Mouse (Mus musculus) central nervous system, embryonic 14 days (tissue): ENCODE data around the gene Zxdc. TPM values are rescaled to one million over a fixed set of nuclear protein-coding genes. Genes with fewer than 3 reads are reported as not detected.

Source experiments
- polyA plus RNA-seq: library from polyadenylated mRNA; depleted of rRNA; stranded (reverse); fragments of >200 nt; gene quantifications from 2 replicates; pipeline ENCODE4 v1.2.3, GENCODE M21; 2012; rRNA removed

Zxdc gene
- polyA plus RNA-seq: 16.9 and 17.0 TPM in 2 replicates

DNA sequence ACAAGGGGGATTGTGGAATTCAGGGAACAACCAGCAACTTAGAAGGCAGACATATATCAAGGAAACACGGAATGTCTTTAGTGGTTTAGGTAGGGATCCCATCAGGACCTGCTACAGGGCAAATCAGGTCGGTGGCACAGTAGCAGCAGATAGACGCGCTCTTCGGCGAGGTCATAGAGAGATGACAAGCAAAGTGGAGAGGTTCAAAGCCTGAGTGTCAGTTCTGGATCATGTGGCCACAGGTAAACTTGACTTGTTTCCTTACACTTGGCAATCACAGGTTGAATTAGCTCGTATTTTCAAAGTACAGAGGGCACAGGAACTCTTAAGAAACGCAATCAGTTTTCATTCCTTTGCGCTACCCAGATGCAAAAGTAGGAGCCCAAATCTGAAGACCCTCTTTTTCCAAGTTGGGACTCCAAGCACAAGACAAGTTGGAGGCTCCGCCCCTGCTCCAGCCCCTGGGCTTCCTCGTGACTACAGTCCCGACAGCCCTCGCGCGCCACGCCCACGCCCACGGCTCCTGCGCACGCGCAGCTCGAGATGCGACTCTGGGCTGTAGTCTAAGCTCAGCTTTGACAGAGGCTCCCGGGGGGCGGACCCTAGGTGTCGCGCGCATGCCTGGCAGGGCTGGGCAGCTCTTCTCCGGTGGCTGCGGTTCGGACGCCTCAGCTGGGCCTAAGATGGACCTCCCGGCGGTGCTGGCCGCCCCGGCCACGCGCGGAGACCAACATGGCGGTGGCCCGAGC lies at the start of gene Zxdc:
Zxdc (plus strand) TSS at position 517 of the 749 bp plus-strand sequence.

DNA sequence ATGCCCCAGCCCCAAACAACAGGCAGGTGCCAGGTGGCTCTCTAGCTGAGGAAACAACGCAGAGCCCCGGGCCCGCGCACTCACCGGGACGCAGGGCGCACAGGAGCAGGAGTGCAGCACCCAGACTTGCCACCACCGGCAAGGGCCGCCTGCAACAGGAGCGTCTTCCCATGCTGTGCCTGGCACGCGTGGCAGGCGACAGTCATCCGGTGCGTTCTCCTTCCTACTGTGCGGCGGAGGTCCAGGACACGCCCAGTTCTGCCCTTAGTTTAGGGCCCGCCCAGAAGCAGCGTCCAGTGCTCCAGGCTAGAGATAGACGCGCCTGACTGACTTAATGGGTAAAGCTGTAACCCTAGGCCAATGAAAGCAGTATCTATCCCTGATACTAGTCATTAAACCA lies 44.3 kb upstream of the Zxdc start, which contains the start of gene Chst13:
Chst13 (minus strand) TSS at position 195 of the 400 bp plus-strand sequence.

DNA sequence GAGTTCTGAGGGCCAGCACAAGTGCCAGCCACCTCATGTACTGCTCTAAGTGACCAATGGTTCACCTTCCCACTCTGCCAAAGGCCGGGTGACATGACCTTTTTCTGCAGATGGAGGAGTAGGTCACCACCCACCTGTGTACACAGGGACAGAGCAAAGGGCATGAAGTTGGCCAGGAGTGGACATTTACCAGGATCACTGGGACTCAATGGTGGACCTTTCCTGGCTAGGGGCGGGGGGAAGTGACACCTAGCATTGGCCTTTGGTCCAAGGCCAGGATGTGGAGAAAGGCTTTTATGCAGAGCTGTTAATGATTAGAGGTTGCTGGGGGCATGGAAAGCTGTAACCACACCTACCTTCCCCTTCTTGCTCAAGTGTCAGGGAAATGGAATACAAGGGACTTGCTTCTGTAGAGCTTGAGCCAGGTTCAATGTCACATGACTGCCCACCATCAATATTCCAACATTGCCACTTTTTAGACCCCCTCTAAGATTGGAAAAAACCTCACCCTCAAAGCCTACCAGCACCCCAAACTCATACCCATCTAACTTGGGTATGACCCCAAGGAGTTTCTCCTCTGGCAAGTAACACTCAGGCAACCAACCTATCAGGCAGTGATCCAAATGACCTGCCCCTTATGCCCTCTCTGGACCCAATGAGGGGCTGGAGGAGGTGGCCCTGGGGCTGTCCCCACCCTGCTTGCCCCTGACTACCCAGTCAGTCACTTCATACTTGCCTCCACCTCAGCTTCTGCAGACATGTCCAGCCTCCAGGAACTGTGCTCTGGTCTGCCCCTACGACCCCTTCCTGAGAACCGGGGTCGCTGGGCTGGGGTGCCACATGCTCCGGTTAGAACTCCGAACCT lies 36.5 kb upstream of the Zxdc start, which contains the start of gene Uroc1:
Uroc1 (plus strand) TSS at position 724 of the 865 bp plus-strand sequence.

DNA sequence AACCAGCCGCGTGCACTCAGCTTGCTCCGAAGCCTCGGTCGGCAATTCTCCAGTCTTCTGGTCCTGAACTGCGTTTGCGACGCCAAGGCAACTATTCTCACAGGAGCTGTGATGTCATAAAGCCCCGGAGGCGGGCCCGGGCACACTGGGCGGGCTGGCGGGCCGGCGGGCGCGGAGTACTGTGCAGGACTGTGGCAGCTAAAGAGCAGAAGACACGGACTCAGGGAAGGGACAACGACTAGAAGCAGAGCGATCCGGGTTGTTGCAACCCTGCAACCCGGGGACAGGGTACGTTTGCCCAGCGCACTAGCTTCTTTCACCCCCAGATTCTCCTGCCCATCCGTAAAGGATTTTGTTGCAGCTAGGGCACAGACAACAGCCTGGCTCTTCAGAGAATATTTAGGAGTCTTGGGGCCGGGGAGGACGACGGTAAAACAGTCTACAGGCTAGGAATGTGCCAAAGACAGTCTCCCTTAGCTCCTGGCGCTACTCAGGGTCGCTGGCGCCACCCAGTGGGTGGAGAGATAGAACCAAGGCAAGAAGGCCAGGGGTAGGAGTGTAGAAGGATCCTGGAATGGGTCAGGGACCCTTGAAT lies 59.2 kb downstream of the Zxdc start, which contains the start of gene Cfap100:
Cfap100 (minus strand) TSS at position 418 of the 595 bp plus-strand sequence.

Other genes with a start within 250 kb of the Zxdc start
- gene Vmn1r51, start 246.9 kb upstream of the Zxdc start, polyA plus RNA-seq: not detected in 2 replicates
- gene Vmn1r52, start 194.7 kb upstream of the Zxdc start, polyA plus RNA-seq: not detected in 2 replicates
- not detected in 2 replicates for gene V1ra8, start 166.7 kb upstream of the Zxdc start, polyA plus RNA-seq
- not detected in 2 replicates for gene Vmn1r53, start 145.1 kb upstream of the Zxdc start, polyA plus RNA-seq
- gene Vmn1r54, start 123.2 kb upstream of the Zxdc start, polyA plus RNA-seq: not detected in 2 replicates
- not detected in 2 replicates for gene BC048671, start 68.3 kb upstream of the Zxdc start, polyA plus RNA-seq
- gene Chst13, start 44.3 kb upstream of the Zxdc start, polyA plus RNA-seq: 0.16 and 0.39 TPM in 2 replicates
- not detected in 2 replicates for gene Uroc1, start 36.2 kb upstream of the Zxdc start, polyA plus RNA-seq
- 10.5 and 11.5 TPM in 2 replicates for gene Cfap100, start 59.3 kb downstream of the Zxdc start, polyA plus RNA-seq
- gene Klf15, start 93.1 kb downstream of the Zxdc start, polyA plus RNA-seq: 9.5 and 10.6 TPM in 2 replicates
- 22.0 and 26.6 TPM in 2 replicates for gene Aldh1l1, start 116.9 kb downstream of the Zxdc start, polyA plus RNA-seq
- gene Slc41a3, start 235.2 kb downstream of the Zxdc start, polyA plus RNA-seq: 2.6 and 4.1 TPM in 2 replicates